Mouse (Mus musculus) neural tube, embryonic 15.5 days (tissue): ENCODE data around the gene Esp8. TPM values are rescaled to one million over a fixed set of nuclear protein-coding genes. Genes with fewer than 3 reads are reported as not detected.
"Not testable (repeated sequence)": the region's sequence is repeated elsewhere in the genome, so short reads cannot be mapped to it uniquely, and the experiment has no call there.

Source experiments
- ATAC-seq: fragments of 200-750 bp; cut with Nextera tagmentation; 2 replicates; pipeline ENCODE4 v1.8.0; 2017; ENCODE audit warnings: mild to moderate bottlenecking, moderate TSS enrichment, moderate library complexity; ENCODE audit not compliant: low FRiP score
- H3K27ac ChIP-seq: fragments of 300-500 bp; sonication (generic); replicated peaks from 2 replicates; pipeline ENCODE4 v1.5.1; 2015; ENCODE audit warnings: mild to moderate bottlenecking, inconsistent platforms
- H3K27me3 ChIP-seq: fragments of 300-500 bp; sonication (generic); replicated peaks from 2 replicates; pipeline ENCODE4 v1.6.1; 2015; ENCODE audit warnings: inconsistent platforms
- H3K36me3 ChIP-seq: fragments of 300-500 bp; sonication (generic); 2 replicates; pipeline ENCODE4 v1.6.1; 2015; ENCODE audit warnings: inconsistent platforms
- H3K4me1 ChIP-seq: fragments of 300-500 bp; sonication (generic); 2 replicates; pipeline ENCODE4 v1.6.1; 2015; ENCODE audit warnings: inconsistent platforms
- H3K4me2 ChIP-seq: fragments of 300-500 bp; sonication (generic); 2 replicates; pipeline ENCODE4 v1.6.1; 2015; ENCODE audit warnings: inconsistent platforms, mild to moderate bottlenecking, moderate library complexity
- H3K4me3 ChIP-seq: fragments of 300-500 bp; sonication (generic); replicated peaks from 2 replicates; pipeline ENCODE4 v1.5.1; 2015; ENCODE audit warnings: mild to moderate bottlenecking, inconsistent platforms
- H3K9ac ChIP-seq: fragments of 300-500 bp; sonication (generic); replicated peaks from 2 replicates; pipeline ENCODE4 v1.6.1; 2015; ENCODE audit warnings: mild to moderate bottlenecking, inconsistent platforms
- H3K9me3 ChIP-seq: fragments of 300-500 bp; sonication (generic); replicated peaks from 2 replicates; pipeline ENCODE4 v1.6.1; 2016; ENCODE audit warnings: inconsistent platforms
- WGBS: fragments of 180-500 bp; shearing (Covaris S2); methylation state at CpG from one replicate; pipeline ENCODE4 v1.1.7; 2015; ENCODE audit warnings: mixed read lengths; 5-methylcytosine and 5-hydroxymethylcytosine counted together
- polyA plus RNA-seq: library from polyadenylated mRNA; unstranded; fragments of >200 nt; fragmentation: Nextera tagmentation; extraction: Ambion mirVana; gene quantifications from 2 replicates; pipeline ENCODE4 v1.2.1, GENCODE M21; 2015

The Esp8 gene
- polyA plus RNA-seq = 0.32 TPM in 1 of 2 replicates, not detected in the other

- H3K27ac ChIP-seq = no peak within 1 kb of the TSS
- H3K4me1 ChIP-seq = no peaks in the 10 kb centered on the region
- H3K4me2 ChIP-seq = no peak within 1 kb of the TSS
- H3K27me3 ChIP-seq = no peaks in the 10 kb centered on the region
- no peaks in the 10 kb centered on the region for H3K9me3 ChIP-seq
- WGBS = 48% methylated on average over 3 of the region's 3 CpGs
- ATAC-seq = no peak
- no peak within 1 kb of the TSS for H3K4me3 ChIP-seq
- no peaks in the 10 kb centered on the region for H3K36me3 ChIP-seq
- no peak within 1 kb of the TSS for H3K9ac ChIP-seq
Observed at GRCm38 (mm10) chr17:40519818-40520217, at the start of gene Esp8. Esp8 (plus strand) TSS chr17:40520022.

DNA sequence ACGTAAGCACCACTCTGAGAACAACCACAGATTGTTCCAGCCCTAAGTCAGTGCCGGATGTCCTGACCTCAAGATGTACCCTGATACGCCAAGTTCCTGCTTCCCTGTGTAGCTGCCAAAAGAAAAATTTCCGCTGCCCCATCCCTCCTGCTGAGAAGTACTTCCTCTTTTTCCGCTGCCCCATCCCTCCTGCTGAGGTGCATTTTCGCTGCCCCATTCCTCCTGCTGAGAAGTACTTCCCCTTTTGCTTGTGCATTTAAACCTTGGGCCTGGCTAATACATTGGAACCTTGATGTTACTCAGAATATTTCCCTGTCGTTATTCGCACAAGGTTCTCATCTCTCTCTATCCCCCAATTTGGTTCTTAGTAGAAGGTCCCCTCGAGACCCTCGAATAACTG lies 36.3 kb upstream of the Esp8 start:
- H3K9me3 ChIP-seq, H3K9ac ChIP-seq, H3K27ac ChIP-seq, H3K4me3 ChIP-seq, H3K27me3 ChIP-seq, H3K36me3 ChIP-seq, H3K4me2 ChIP-seq, ATAC-seq, H3K4me1 ChIP-seq: not testable (repeated sequence)
- WGBS = 85% methylated on average over 10 of the region's 10 CpGs

DNA sequence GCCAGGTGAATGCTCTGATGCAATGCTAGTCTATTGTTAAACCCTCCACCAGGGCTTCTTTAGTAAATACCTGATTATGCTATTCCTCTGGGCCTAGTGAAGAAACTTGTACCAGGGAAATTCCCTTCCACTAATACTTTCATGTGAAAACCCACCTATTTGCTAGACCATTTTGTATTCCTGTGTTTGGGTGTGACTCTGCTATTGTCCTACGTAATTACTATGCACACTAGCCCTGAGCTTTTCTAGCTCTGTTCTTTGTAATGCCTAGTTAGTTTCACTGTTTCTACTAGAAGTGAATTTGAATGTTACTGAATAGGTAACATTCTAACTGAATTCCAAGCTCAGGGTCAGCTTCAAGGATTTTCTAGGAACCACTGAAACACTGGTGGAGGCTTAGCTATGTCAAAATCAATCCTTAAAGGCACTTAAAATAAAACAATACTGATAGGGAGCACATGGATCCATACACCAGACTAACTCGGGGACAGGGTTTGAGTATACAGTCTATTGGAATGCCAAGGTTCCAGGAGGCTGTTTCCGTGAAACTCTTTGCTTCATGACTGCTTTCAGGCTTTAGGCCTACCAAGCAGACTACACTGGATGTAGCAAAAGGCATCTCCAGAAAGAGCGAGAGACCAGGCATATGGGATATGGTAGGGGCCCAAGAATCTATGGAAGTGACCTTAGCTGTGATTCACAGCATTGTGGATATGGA lies 24.2 kb upstream of the Esp8 start:
- not testable (repeated sequence) for H3K4me1 ChIP-seq, H3K36me3 ChIP-seq, H3K9ac ChIP-seq, H3K4me3 ChIP-seq, H3K27ac ChIP-seq, H3K4me2 ChIP-seq, ATAC-seq, H3K27me3 ChIP-seq, H3K9me3 ChIP-seq
- 91% methylated on average over 4 of the region's 4 CpGs for WGBS

GRCm38 (mm10) chr17:40529813-40530212 lies 10.0 kb downstream of the Esp8 start:
- ATAC-seq = no peak
- no peak overlapping the region for H3K27ac ChIP-seq
- H3K4me1 ChIP-seq = no peaks in the 10 kb centered on the region
- 73% methylated on average over 3 of the region's 3 CpGs for WGBS
- no peak overlapping the region for H3K4me3 ChIP-seq
- H3K9ac ChIP-seq = no peak overlapping the region
- H3K4me2 ChIP-seq = no peak overlapping the region
- H3K27me3 ChIP-seq = no peaks in the 10 kb centered on the region
- no peaks in the 10 kb centered on the region for H3K36me3 ChIP-seq
- no peaks in the 10 kb centered on the region for H3K9me3 ChIP-seq

- Histone ChIP-seq H3K36me3 (no peaks in the 10 kb centered on the region), H3K4me1 (no peaks in the 10 kb centered on the region), H3K27me3 (no peaks in the 10 kb centered on the region), H3K9me3 (no peaks in the 10 kb centered on the region), H3K27ac (no peak overlapping the region), H3K4me3 (no peak overlapping the region), H3K4me2 (no peak overlapping the region), H3K9ac (no peak overlapping the region)
- 90% methylated on average over 1 of the region's 1 CpGs for WGBS
- no peak for ATAC-seq
Observed at GRCm38 (mm10) chr17:40531147-40531546, 11.3 kb downstream of the Esp8 start.

GRCm38 (mm10) chr17:40547005-40547404 lies 27.2 kb downstream of the Esp8 start:
- 88% methylated on average over 5 of the region's 5 CpGs for whole genome bisulfite sequencing
- H3K4me2 ChIP-seq, H3K9me3 ChIP-seq, ATAC-seq, H3K4me1 ChIP-seq, H3K36me3 ChIP-seq, H3K9ac ChIP-seq, H3K27me3 ChIP-seq, H3K27ac ChIP-seq, H3K4me3 ChIP-seq: not testable (repeated sequence)

DNA sequence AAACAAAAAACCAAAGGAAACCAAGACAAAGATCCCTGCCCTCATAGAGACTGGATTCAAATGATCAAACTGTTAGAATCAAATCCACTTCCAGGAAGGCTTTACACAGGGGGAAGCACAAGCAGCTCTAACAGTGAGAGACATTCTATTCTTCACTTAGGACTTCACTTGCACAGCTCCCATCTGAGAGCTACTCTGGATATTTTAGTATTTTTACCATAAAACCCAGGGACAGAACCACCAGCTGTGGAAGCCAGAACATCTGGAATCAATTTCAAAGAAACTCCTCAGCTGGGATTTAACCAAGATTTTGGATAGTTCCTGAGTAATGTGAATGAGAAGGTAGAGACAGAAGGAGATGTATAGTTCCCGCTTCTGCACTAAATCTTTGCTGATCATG lies 33.6 kb downstream of the Esp8 start:
- Histone ChIP-seq H3K27me3 (no peaks in the 10 kb centered on the region), H3K4me2 (no peak overlapping the region), H3K4me3 (no peak overlapping the region), H3K9ac (no peak overlapping the region), H3K4me1 (no peaks in the 10 kb centered on the region), H3K27ac (no peak overlapping the region), H3K36me3 (no peaks in the 10 kb centered on the region), H3K9me3 (no peaks in the 10 kb centered on the region)
- WGBS = 84% methylated on average over 1 of the region's 1 CpGs
- ATAC-seq = no peak

DNA sequence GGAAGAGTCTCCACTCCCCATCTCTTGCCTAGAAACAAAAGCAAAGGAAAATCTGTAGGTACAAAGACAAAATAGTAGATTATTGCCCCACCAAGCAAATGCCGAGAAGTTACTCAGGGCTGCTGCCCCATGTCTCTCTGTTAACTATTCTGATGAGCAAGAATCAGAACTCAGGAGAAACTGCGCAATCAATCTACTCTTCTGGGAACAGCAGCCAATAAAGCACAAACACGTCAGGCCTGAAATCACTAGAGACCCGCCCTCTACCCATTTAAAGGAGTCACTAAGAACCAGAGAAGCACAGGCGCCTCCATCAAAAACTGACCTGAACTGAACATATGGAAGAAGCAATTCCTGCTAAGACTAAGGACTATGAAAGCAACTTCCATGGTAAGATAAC lies 41.4 kb downstream of the Esp8 start, which contains the start of gene Esp6:
Gene Esp6 (plus strand): TSS at position 301 of the 400 bp plus-strand sequence.
- Histone ChIP-seq H3K9me3 (no peaks in the 10 kb centered on the region), H3K27ac (no peak within 1 kb of the TSS), H3K9ac (no peak within 1 kb of the TSS), H3K4me3 (no peak within 1 kb of the TSS), H3K27me3 (no peaks in the 10 kb centered on the region), H3K4me1 (no peaks in the 10 kb centered on the region), H3K36me3 (no peaks in the 10 kb centered on the region), H3K4me2 (no peak within 1 kb of the TSS)
- ATAC-seq = no peak
- WGBS = 88% methylated on average over 5 of the region's 5 CpGs

Other genes with a start within 250 kb of the Esp8 start
- not detected in 2 replicates for gene Crisp1, start 200.8 kb upstream of the Esp8 start, polyA plus RNA-seq
- not detected in 2 replicates for gene Esp6, start 41.5 kb downstream of the Esp8 start, polyA plus RNA-seq
- not detected in 2 replicates for gene Esp4, start 78.6 kb downstream of the Esp8 start, polyA plus RNA-seq
- not detected in 2 replicates for gene Esp3, start 112.1 kb downstream of the Esp8 start, polyA plus RNA-seq
- not detected in 2 replicates for gene Esp1, start 207.1 kb downstream of the Esp8 start, polyA plus RNA-seq